Mouse (Mus musculus) testis, adult 2 months (tissue): ENCODE results near the gene Tmem252.
"Not testable (repeated sequence)": the region's sequence is repeated elsewhere in the genome, so short reads cannot be mapped to it uniquely, and the experiment has no call there.

Experiments
- CTCF ChIP-seq: fragments of 200-500 bp; IDR thresholded peaks from 2 replicates; pipeline ENCODE4 v1.5.1; 2012; ENCODE audit warnings: low read depth, mild to moderate bottlenecking, inconsistent platforms, low read length, moderate library complexity; ENCODE audit not compliant: control insufficient read depth, insufficient read depth, insufficient replicate concordance
- POLR2A ChIP-seq: fragments of 200-500 bp; IDR thresholded peaks from 2 replicates; pipeline ENCODE4 v1.6.1; 2012; ENCODE audit warnings: low read depth, mild to moderate bottlenecking, inconsistent platforms, low read length, moderate library complexity; ENCODE audit not compliant: control insufficient read depth

DNA sequence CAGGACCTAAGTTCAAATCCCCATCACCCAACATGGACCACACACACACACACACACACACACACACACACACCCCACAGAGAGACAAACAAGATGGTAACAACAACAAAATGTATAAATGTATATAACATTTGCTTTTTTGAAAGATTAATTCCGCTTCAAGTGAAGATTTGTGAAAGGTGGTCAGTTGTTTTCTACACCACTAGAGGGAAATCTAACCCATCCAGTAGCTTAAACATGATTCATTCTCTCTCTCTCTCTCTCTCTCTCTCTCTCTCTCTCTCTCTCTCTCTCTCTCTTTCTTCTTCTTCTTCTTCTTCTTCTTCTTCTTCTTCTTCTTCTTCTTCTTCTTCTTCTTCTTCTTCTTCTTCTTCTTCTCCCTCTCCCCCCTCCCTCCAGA, 29.4 kb downstream of the Tmem252 start:
- TF ChIP-seq CTCF, POLR2A: not testable (repeated sequence)
